Mouse (Mus musculus): ENCODE measurements around the gene Dcx.

Gene Dcx

GRCm38 (mm10) chrX:143826521-143826920 is 106.6 kb downstream of the Dcx start:
- no peak for DNase-seq

DNA sequence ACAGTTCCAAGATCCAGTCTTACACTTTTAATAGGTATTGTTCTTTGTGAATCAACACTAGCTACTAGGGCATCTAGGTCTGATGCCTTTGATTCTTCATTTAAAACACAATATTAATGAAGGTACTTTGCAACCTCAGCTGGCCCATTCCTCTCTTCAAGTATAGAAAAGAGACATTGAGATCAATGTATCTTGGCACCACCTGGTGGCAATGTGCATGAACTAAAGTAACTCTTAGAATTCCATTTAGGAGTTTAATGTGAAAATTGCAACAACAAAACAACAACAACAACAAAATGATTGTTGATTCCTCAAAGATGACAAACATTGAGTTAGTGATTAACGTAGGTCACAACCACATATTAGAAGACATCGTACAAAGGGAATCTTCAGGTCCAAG is 114.2 kb downstream of the Dcx start:
- DNase-seq: no peak

- no peak for DNase-seq
Measured at GRCm38 (mm10) chrX:143815948-143816347, 117.2 kb downstream of the Dcx start.
